Mouse (Mus musculus): ENCODE results near the gene Poldip2.

Poldip2 gene

DNA sequence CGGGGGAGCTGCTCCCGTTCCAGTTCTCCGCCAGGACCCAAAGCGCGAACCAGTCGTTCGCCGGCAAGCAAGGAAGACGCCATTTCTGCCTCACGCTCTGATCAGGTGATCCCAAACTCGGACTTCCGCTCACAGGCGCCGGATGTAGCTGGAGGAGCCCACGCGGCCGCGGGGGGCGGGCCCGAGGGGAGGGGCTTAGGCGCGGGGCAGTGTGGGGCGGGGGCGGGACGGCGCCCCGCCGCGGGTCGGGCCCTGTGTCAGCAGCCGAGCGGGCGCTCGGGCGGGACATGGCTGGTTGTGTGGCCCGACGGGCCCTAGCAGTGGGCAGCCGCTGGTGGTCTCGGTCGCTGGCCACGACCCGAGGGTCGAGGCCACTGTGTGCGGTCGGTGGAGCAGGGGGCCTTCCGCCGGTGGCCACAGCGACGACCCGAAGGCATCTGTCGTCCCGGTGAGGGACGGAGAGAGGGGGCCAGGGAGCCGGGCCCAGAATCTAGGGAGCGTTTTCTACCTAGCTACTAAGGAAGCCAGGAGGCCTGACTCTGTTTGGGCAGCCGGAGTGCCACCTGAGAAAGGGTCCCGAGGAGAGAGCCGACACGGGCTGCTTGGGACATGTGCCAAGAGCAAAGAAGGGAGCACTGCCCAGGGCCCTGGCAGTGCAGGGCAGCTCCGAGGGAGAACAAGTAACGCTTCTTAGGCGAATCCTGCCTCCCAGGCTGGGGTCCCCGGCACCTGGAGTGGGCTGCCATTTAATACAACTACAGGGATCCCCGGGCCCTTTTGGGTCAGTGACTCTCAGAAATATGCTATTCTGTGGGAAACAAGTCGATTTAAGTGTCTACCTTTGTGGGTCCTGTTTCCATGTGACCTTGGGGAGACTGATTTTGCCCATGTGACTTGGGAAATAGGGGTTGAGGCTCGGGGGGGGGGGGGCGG is at the start of gene Poldip2, which contains the start of gene Tmem199:
Gene Poldip2, plus strand, starts transcription at position 169 of the 933 bp plus-strand sequence.
Gene Tmem199, minus strand, starts transcription at position 148 of the 933 bp plus-strand sequence.
- DNase-seq: peak; percentile 94

DNA sequence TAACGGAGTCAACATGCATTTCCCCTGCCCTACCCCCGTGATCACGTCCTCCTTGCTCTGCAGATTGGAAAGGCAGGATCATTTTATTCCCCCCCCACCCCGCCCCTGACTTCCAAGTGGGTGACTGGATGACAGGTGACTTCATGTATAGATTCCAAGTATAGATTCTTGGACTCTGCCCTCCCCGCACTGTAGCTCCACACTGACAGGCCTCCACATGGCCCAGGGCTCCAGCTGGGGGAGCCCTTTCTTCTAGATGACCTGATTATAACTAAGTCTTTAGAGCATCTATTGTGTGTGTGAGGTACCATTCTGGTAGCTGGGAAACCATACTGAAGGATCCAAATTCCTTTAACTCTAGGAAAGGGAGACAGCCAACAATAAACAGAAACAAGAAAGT is 49.3 kb upstream of the Poldip2 start:
- DNase-seq: no peak

DNA sequence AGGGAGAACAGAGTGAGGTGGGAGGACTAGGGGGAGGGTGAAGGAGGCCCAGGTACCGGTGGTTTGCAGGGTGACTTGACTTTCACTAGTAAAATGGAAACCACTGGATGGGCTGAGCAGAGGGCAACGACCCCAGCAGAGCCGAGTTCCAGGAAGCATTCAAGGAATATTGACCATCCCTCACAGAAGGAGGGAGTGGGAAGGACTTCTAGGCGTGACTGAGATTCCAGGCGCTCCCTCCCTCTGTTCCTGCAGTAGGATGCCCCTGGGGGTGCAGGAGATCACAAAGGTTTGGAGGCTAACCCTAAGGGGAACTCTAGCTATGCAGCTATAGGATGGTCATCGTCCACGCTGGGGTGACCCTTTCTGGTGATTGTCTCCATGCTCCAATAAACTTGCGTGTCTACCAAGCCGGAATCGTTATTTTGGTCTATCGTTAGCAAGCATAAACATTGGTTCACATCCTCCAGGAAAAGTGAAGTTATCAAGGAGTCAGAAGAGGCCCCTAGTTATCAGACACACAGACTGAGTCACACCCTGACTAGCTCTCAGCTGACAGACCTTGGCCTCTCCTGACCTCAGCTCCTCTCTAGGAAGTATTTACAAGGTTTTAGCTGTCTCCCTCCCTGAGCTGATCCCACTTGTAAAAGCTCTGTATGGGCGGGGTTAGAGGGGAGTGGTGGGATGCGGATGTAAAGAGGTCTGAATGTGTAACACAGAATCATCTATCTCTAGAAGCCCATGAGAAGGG is 48.5 kb upstream of the Poldip2 start:
- DNase-seq: no peak

DNA sequence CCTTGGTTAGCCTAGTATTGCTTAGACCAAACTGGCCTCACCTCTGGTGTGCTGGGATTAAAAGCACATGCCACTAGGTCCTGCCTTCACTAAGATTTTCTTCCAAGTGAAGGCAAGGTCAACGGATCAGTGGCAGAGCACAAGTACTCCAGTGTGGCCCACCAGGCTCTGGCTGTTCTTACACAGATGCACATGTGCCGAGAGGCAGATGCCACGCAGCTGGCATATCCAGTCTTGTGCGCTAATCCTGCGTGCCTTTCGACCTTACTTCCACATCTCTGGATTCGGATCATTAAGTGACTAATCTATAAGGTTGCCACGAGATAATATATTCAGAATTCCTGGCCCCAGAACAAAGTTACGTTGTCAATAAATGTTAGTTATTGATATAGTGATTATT is 46.9 kb upstream of the Poldip2 start:
- DNase-seq: no peak

DNA sequence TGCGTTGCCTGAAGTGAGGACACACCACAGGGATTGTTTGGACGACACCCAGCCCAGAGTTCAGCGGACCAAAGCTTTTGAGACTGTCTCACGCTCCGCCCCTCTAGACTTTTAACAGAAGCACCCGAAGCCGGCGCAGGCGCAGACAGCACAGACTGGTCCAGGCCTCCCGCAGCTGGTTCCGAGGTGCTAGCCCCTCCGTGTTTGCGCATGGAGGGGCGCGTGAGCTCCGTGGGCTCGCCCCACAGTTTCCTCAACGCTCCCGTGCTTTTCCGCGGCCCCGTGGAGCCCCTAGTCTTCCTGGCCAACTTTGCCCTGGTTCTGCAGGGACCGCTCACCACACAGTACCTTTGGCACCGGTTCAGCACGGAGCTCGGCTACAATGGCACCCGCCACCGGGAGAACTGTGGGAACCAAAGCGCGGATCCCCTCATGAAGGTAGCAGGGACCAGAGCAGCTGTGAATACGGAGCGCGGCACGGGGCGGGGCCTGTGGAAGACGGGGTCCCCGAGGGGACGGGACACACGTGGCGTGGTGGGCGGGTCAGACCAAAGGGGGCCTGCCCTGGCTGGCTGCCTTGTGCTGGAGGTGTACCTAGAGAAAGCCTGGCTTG is 46.3 kb upstream of the Poldip2 start, which contains the start of gene Slc46a1:
Gene Slc46a1, plus strand, starts transcription at position 130 of the 613 bp plus-strand sequence.
- peak; percentile 89 for DNase-seq

DNA sequence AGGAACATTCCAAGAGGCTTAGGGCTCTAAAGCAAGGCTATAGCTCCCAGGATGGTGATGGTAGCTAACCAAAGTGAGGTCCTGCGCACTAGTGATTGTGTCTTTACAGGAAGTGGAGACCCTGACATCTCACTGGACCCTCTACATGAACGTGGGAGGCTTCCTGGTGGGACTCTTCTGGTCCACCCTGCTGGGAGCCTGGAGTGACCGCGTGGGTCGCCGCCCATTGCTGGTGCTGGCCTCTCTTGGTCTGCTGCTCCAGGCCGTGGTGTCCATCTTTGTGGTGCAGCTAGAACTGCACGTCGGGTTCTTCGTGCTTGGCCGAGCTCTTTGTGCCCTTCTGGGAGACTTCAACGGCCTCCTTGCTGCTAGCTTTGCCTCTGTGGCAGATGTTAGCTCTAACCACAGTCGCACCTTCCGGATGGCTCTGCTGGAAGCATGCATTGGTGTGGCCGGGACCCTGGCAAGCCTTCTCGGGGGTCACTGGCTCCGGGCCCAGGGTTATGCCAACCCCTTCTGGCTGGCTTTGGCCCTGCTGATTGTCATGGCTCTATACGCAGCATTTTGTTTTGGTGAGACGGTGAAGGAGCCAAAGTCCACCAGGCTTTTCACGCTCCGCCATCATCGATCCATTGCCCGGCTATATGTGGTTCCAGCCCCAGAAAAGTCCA is 45.6 kb upstream of the Poldip2 start:
- DNase-seq: no peak

GRCm38 (mm10) chr11:78467515-78467914 is 44.5 kb upstream of the Poldip2 start:
- DNase-seq: no peak

DNA sequence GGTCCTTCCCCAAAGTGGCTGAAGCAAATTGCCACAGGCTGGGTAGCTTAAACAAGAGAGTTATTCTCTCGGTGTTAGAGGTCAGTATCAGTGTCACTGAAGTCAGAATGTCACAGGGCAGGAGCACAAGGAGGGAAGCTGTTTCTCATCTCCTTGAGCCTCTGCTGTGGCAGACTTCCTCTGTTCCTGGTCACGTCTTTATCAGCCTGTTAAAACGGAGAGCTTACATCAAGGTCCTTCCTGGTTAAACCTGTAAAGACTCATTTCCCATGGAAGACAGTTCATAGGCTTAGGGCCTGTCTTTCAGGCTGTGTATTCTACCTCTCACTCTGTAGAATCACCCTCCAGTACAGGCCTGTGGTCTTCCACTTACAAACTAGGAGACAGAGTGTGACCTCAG is 44.1 kb upstream of the Poldip2 start:
- DNase-seq: no peak

DNA sequence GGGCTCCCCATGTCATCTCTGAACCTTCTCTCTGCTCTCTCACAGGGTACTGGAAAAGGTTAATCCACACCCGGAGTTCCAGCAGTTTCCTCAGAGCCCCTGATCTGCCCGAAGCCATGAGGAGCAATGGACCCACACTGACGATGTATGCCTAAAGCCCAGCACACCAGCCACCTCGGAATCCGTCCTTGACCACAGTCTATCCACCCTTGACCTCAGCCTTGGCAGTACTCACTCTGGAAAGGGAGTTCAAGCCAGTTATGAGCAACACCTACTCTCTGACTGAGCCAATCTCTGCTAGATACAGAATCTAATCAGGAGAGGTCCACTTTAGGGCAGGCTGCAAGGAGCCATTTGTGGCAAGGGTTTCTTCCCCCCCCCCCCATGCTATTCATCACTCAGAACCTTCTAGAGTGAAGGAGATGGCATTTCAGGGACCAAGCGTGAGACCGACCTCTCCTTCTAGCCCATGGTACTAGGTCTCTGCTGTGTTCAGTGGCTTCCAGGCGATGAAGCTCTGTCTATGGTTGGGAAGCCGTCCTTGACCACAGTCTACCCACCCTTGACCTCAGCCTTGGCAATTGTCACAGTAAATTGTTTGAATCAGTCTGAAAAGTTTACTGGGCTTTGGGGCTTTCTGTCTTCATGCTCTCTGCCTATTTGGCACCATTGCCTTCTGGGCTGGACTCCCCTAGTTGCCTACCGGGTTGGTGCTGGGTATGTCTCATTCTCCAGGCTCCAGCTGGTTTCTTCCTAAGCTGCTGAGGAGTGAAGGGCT is 40.5 kb upstream of the Poldip2 start:
- DNase-seq: no peak

DNA sequence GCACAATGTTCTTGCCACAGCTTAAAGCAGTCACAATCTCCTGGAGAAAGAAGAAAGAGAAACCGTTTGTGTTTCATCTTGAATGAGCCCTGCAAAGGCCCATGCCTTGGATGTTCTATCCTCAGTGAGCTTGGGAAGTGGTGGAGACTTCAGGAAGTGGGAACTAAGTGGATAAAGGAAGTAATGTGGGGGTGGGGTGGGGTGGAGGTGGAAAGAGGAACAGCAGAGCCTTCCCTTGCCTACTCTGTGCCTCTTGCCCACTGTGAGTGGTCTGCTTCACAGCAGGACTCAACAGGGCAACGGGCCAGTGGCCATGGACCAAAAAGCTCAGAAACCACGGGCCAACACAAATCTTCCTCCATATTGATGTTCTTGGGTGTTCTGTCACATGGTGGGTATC is 36.7 kb upstream of the Poldip2 start:
- DNase-seq: no peak

- no peak for DNase-seq
Measured at GRCm38 (mm10) chr11:78483639-78484038, 28.4 kb upstream of the Poldip2 start.

- DNase-seq: peak; percentile 83
Measured at GRCm38 (mm10) chr11:78488168-78488567, 23.8 kb upstream of the Poldip2 start.

DNA sequence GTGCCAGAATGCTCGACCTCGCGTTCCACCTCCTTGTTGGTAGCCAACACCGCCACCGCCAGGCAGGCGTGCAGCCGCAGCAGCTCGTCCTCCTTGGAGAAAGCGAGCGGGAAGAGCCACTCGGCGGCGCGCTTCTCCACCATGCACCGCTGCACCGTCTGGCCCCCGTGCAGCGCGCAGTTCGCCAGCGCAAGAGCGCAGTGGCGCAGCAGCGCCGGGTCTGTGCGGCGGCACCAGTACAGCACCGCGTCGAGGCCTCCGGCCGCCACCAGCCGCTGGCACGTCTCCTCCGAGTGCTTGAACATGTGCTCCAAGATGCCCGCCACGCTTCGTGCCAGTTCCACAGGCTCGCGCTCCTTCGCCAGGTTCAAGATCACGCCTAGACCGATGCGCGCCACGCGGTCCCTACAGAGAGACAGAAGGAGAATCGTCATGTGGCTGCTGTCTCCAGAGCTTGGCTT is 21.2 kb upstream of the Poldip2 start:
- DNase-seq: no peak

GRCm38 (mm10) chr11:78495904-78496303 is 16.1 kb upstream of the Poldip2 start:
- DNase-seq: peak; percentile 26

GRCm38 (mm10) chr11:78497071-78497541 is 14.9 kb upstream of the Poldip2 start:
- DNase-seq: no peak

DNA sequence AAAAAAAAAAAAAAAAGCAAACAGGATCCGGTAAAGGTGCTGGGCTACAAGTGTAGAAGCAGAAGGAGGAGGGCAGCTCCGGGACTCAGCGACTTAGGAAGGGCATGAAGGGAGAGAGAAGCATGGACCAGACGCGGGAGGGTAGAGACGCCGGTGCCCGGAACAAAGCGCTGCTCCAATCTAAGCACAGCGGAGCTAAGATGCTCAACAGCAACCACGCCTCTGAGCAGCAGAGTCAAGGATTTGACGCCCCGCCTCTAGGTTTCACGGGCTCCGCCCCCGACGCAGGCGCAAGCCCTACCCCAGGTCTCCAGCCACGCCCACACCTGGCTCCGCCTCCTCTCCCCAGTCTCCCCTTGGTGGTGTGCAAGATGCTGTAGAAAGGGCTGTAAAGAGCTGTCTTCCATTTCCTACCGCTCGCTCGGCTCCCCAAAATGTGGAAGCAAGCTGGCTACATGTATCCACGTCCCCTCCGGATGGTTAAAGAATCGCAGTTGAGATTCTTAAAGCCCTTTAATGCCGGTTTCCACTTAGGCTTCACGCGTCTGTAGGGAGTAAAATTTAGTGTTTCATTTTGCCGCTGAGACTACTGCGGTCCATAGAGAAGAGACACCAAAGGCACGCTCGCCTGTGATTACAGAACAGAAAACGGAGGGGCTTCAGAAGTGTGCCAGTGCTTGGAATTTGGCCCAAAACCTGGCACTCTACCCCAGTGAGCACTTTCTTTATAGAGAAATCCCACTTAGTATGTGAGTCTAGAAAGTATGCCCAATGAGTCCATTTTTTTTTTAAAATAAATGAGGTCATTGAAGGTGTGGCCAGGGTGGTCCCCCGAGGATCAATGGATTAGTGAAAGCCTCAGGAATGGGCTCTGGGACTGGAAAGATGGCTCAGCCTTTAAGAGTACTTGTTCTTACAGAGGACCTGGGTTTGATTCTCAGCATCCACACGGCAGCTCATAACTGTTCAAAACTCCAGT is 14.2 kb upstream of the Poldip2 start, which contains the start of gene Sarm1:
Gene Sarm1, minus strand, starts transcription at position 211 of the 979 bp plus-strand sequence.
- DNase-seq: peak; percentile 96

DNA sequence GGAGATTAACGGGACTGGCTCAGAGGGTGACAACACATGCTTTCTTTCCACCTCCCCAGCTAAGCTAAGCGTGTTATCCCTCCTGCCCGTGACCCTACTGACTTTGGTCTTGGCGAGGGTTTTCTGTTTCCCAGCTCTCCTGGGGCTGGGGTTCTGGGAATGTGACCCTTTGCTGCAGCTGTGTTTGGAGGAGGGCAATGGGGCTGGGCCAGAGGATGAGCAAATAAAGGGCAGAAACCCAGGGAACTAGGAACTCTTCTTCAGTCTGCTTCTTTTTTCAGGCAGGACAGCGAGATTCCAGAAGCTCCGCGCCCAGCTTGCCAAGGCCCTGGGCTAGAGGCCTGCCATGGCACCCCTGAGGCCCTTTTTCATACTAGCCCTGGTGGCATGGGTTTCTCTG is 13.0 kb upstream of the Poldip2 start, which contains the start of gene Vtn:
Gene Vtn, plus strand, starts transcription at position 88 of the 400 bp plus-strand sequence.
- DNase-seq: no peak

GRCm38 (mm10) chr11:78499543-78499942 is 12.4 kb upstream of the Poldip2 start:
- DNase-seq: no peak

GRCm38 (mm10) chr11:78500623-78501202 is 11.3 kb upstream of the Poldip2 start:
- DNase-seq: no peak

DNA sequence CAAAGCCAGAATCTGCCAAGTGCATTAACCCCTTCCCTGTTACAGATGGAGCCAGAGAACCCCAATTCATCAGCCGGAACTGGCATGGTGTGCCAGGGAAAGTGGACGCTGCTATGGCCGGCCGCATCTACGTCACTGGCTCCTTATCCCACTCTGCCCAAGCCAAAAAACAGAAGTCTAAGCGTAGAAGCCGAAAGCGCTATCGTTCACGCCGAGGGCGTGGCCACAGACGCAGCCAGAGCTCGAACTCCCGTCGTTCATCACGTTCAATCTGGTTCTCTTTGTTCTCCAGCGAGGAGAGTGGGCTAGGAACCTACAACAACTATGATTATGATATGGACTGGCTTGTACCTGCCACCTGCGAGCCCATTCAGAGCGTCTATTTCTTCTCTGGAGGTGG is 10.5 kb upstream of the Poldip2 start:
- no peak for DNase-seq
